Mouse (Mus musculus): ENCODE measurements around the gene Thap3. TPM values are rescaled to one million over a fixed set of nuclear protein-coding genes. Genes with fewer than 3 reads are reported as not detected.
"Not testable (repeated sequence)": the region's sequence is repeated elsewhere in the genome, so short reads cannot be mapped to it uniquely, and the experiment has no call there.

Gene Thap3
- 22.2 and 23.5 TPM in 2 replicates for polyA plus RNA-seq (2015; fragmentation: Nextera tagmentation; extraction: Ambion mirVana)

DNA sequence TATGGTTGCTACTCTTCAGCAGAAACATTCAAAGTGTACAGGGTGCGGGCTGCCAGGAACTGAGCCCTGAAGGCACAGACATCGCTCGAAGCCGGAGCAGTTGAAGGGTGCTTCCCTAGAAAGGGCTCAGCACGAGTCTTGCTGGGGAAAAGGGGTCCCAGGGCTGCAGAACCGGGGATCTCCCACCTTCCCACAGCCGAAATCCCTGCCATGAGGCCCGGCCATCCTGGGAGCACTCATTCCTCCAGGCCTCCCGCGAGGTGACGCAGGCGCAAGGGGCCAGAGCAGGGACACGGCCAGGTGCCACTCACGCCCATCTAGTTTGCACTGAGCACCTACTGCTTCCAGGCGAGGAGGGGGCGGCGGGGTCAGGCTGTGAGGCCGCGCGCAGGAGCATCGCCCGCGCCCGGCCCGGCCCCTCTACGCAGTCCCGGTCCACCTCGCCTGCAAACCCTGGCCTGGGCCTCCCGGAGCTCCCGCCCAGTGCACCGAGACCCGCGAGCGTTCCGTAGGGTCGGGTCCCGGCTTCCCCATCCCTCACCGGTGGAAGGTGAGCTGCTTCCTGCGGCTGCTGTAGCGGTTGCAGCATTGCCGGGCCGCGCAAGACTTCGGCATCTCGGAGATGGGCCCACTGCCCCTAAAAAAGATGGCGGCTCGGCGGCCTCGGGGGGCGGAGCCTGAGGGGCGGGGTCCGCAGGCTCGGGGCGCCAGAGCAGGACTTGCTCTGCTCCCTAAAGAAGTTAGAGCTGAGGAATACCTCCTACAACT is at the start of gene Thap3:
Gene Thap3 (minus strand): TSS at position 656 of the 768 bp plus-strand sequence.
- peaks cover 2% of the 10 kb centered on the region; the same call in 1 of the 2 replicates for H3K4me1 ChIP-seq (replicated peaks; ENCODE audit: control insufficient read depth, insufficient read depth)
- H3K36me3 ChIP-seq (ENCODE audit: control insufficient read depth, insufficient read depth, low read length), result peaks cover 11% of the 10 kb centered on the region
- ATAC-seq (ENCODE audit: low FRiP score, low TSS enrichment), result peak; percentile 66
- H3K9ac ChIP-seq (ENCODE audit: low read length), result peak within 1 kb of the TSS; percentile 90
- no peaks in the 10 kb centered on the region for H3K27me3 ChIP-seq (ENCODE audit: control insufficient read depth, insufficient read depth, low read length)
- peak; percentile 82 for DNase-seq (ENCODE audit: low spot score)
- H3K27ac ChIP-seq (replicated peaks), result peak within 1 kb of the TSS; percentile 84
- peak within 1 kb of the TSS; percentile 85 for H3K4me3 ChIP-seq (ENCODE audit: low read depth, low read length)
- H3K9me3 ChIP-seq (ENCODE audit: control insufficient read depth, low read length), result no peaks in the 10 kb centered on the region
- no peak for TF ChIP-seq CTCF (IDR thresholded peaks at IDR 0.05; ENCODE audit: low read depth)
- TF ChIP-seq EP300 (optimal IDR thresholded peaks at IDR 0.05), result no peak
- H3K4me2 ChIP-seq (replicated peaks; ENCODE audit: low read depth), result peak within 1 kb of the TSS; percentile 92
- WGBS, result under 1% methylated on average over 51 of the region's 54 CpGs

DNA sequence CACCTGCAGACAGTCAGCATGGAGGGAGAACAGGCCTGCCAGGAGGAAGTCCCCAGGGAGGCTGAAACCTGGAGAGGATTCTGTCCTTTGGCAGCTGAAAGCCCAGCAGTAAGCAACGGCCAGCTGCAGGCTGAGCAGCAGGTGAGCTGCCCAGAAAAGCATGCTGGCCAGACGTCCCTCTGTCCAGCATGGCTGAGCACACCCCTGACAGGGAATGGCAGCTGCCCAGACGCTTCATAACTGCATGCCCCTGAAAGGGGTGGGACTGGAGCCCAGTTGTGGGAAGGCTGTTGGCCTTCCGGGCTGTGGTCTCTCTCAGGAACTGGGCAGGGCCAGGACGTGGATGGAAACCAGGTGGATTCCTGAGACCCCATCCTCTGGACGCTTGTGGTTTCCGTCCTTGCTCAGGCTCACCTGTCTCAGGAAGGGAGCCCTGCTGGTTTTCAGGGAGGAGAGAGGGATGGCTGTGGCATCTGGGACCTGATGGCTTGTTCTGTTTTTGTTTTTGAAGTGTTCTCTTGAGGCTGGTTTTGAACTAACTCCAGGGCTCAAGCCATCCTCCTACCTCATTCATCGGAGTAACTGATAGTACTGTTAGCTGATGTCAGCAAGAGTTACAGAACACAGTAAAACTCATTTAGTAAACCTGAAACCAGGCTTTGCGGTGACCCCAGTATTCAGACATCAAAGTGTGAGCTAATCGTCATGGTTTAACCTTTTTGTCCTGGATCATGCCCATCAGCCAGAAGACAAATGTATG is 49.6 kb upstream of the Thap3 start, which contains the start of gene Tas1r1:
Gene Tas1r1 (minus strand): TSS at position 344 of the 760 bp plus-strand sequence.
- WGBS, result 32% methylated on average over 10 of the region's 10 CpGs

DNA sequence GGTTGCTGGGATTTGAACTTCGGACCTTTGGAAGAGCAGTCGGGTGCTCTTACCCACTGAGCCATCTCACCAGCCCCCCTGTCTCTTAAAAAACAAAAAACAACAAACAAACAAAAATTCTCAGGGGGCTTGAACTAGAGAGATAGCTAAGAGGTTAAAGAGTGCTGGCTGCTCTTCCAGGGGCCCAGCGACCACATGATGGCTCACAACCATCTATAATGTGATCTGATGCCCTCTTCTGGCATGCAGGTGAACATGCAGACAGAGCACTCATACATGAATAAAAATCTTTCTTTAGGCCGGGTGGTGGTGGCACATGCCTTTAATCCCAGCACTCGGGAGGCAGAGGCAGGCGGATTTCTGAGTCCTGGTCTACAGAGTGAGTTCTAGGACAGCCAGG is 47.7 kb upstream of the Thap3 start:
- H3K4me3 ChIP-seq (ENCODE audit: low read depth, low read length); H3K27ac ChIP-seq (replicated peaks); H3K4me2 ChIP-seq (replicated peaks; ENCODE audit: low read depth); H3K36me3 ChIP-seq (ENCODE audit: control insufficient read depth, insufficient read depth, low read length); H3K27me3 ChIP-seq (ENCODE audit: control insufficient read depth, insufficient read depth, low read length); H3K4me1 ChIP-seq (replicated peaks; ENCODE audit: control insufficient read depth, insufficient read depth); ATAC-seq (ENCODE audit: low FRiP score, low TSS enrichment); DNase-seq (ENCODE audit: low spot score); H3K9ac ChIP-seq (ENCODE audit: low read length); H3K9me3 ChIP-seq (ENCODE audit: control insufficient read depth, low read length): not testable (repeated sequence)
- peak; percentile 55 for TF ChIP-seq CTCF (IDR thresholded peaks at IDR 0.05; ENCODE audit: low read depth)
- 91% methylated on average over 6 of the region's 6 CpGs for WGBS

More for the DNA sequence above, 49.6 kb upstream of the Thap3 start, which contains the start of gene Tas1r1:
- no peaks in the 10 kb centered on the region for H3K9me3 ChIP-seq (ENCODE audit: control insufficient read depth, low read length)
- no peaks in the 10 kb centered on the region for H3K27me3 ChIP-seq (ENCODE audit: control insufficient read depth, insufficient read depth, low read length)
- peaks cover 13% of the 10 kb centered on the region for H3K36me3 ChIP-seq (ENCODE audit: control insufficient read depth, insufficient read depth, low read length)
- no peak for ATAC-seq (ENCODE audit: low FRiP score, low TSS enrichment)
- H3K4me2 ChIP-seq (replicated peaks; ENCODE audit: low read depth), result peak within 1 kb of the TSS; percentile 98
- peak within 1 kb of the TSS; percentile 87 for H3K9ac ChIP-seq (ENCODE audit: low read length)
- H3K4me1 ChIP-seq (replicated peaks; ENCODE audit: control insufficient read depth, insufficient read depth), result no peaks in the 10 kb centered on the region
- peak within 1 kb of the TSS; percentile 95 for H3K4me3 ChIP-seq (ENCODE audit: low read depth, low read length)
- DNase-seq (ENCODE audit: low spot score), result no peak
- peak within 1 kb of the TSS; percentile 67; the same call in 1 of the 2 replicates for H3K27ac ChIP-seq (replicated peaks)
- TF ChIP-seq CTCF (IDR thresholded peaks at IDR 0.05; ENCODE audit: low read depth) (no peak), EP300 (optimal IDR thresholded peaks at IDR 0.05) (no peak)

DNA sequence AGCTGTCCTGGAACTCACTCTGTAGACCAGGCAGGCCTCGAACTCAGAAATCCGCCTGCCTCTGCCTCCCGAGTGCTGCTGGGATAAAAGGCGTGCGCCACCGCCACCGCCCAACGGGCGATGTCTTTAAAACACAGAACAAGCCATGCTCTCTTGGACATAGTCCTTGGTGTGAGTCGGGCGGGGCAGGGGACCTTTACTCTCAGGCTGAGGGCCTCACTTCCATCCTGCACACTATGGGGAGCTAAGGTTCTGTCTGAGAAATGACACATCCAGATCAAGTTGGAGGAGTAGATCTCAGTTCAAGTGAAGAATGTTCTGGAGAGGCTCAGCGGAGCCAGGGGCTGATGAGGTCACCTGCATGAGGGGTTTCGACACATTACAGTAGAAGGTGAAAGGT is 44.1 kb upstream of the Thap3 start:
- Histone ChIP-seq H3K36me3 (ENCODE audit: control insufficient read depth, insufficient read depth, low read length) (no peaks in the 10 kb centered on the region), H3K4me2 (replicated peaks; ENCODE audit: low read depth) (no peak overlapping the region), H3K27me3 (ENCODE audit: control insufficient read depth, insufficient read depth, low read length) (no peaks in the 10 kb centered on the region), H3K9me3 (ENCODE audit: control insufficient read depth, low read length) (no peaks in the 10 kb centered on the region), H3K4me3 (ENCODE audit: low read depth, low read length) (no peak overlapping the region), H3K9ac (ENCODE audit: low read length) (no peak overlapping the region), H3K27ac (replicated peaks) (no peak overlapping the region), H3K4me1 (replicated peaks; ENCODE audit: control insufficient read depth, insufficient read depth) (peaks cover 2% of the 10 kb centered on the region; the same call in 1 of the 2 replicates)
- no peak for DNase-seq (ENCODE audit: low spot score)
- 90% methylated on average over 13 of the region's 13 CpGs for WGBS
- ATAC-seq (ENCODE audit: low FRiP score, low TSS enrichment), result no peak
- TF ChIP-seq CTCF (IDR thresholded peaks at IDR 0.05; ENCODE audit: low read depth) (no peak), EP300 (optimal IDR thresholded peaks at IDR 0.05) (no peak)

DNA sequence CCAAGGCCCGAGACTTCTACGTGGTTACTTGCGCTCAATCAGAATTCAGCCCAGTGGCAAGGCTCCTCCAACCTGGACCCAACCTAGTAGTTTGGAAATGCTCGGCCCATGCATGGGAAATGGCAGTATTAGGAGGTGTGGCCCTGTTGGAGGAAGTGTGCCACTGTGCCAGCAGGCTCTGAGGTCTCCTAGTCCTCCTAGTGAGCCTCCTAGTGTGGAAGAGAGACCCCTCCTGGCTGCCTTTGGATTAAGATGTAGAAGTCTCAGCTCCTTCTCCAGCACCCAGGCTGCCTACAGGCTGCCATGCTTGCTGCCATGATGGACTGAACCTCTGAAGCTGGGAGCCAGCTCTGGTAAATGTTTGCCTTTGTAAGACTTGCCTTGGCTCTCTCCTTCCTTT is 41.2 kb upstream of the Thap3 start:
- Histone ChIP-seq H3K27ac (replicated peaks) (no peak overlapping the region), H3K4me2 (replicated peaks; ENCODE audit: low read depth) (no peak overlapping the region), H3K9ac (ENCODE audit: low read length) (no peak overlapping the region), H3K4me1 (replicated peaks; ENCODE audit: control insufficient read depth, insufficient read depth) (peaks cover 16% of the 10 kb centered on the region), H3K27me3 (ENCODE audit: control insufficient read depth, insufficient read depth, low read length) (no peaks in the 10 kb centered on the region), H3K4me3 (ENCODE audit: low read depth, low read length) (no peak overlapping the region), H3K9me3 (ENCODE audit: control insufficient read depth, low read length) (no peaks in the 10 kb centered on the region), H3K36me3 (ENCODE audit: control insufficient read depth, insufficient read depth, low read length) (no peaks in the 10 kb centered on the region)
- peak; percentile 65 for TF ChIP-seq CTCF (IDR thresholded peaks at IDR 0.05; ENCODE audit: low read depth)
- no peak for TF ChIP-seq EP300 (optimal IDR thresholded peaks at IDR 0.05)
- 60% methylated on average over 4 of the region's 4 CpGs for WGBS
- peak; percentile 62 for DNase-seq (ENCODE audit: low spot score)
- ATAC-seq (ENCODE audit: low FRiP score, low TSS enrichment), result no peak; the same call in 1 of the 2 replicates
